Mouse (Mus musculus): ENCODE data around the gene Klhl35.

The Klhl35 gene

GRCm38 (mm10) chr7:99465811-99466210 is at the start of gene Klhl35:
Klhl35 (plus strand) TSS chr7:99466004.
- DNase-seq (ENCODE audit: low spot score in 2 of 2) = no peak

GRCm38 (mm10) chr7:99419311-99419710 is 46.5 kb upstream of the Klhl35 start:
- no peak for DNase-seq (ENCODE audit: low spot score in 2 of 2)

- no peak for DNase-seq (ENCODE audit: low spot score in 2 of 2)
Measured at GRCm38 (mm10) chr7:99421006-99421405, 44.8 kb upstream of the Klhl35 start.

GRCm38 (mm10) chr7:99424538-99425155 is 41.2 kb upstream of the Klhl35 start:
- no peak for DNase-seq (ENCODE audit: low spot score in 2 of 2)

GRCm38 (mm10) chr7:99425706-99426105 is 40.1 kb upstream of the Klhl35 start:
- DNase-seq (ENCODE audit: low spot score in 2 of 2) = no peak

- no peak for DNase-seq (ENCODE audit: low spot score in 2 of 2)
Measured at GRCm38 (mm10) chr7:99427031-99427430, 38.8 kb upstream of the Klhl35 start.

- no peak for DNase-seq (ENCODE audit: low spot score in 2 of 2)
Measured at GRCm38 (mm10) chr7:99427987-99428386, 37.8 kb upstream of the Klhl35 start.

GRCm38 (mm10) chr7:99428836-99429235 is 37.0 kb upstream of the Klhl35 start:
- no peak for DNase-seq (ENCODE audit: low spot score in 2 of 2)

- no peak for DNase-seq (ENCODE audit: low spot score in 2 of 2)
Measured at GRCm38 (mm10) chr7:99429786-99430185, 36.0 kb upstream of the Klhl35 start.

GRCm38 (mm10) chr7:99430246-99430645 is 35.6 kb upstream of the Klhl35 start:
- no peak for DNase-seq (ENCODE audit: low spot score in 2 of 2)

- peak in 1 of 2 experiments; percentile 20 for DNase-seq (ENCODE audit: low spot score in 2 of 2)
Measured at GRCm38 (mm10) chr7:99432248-99432647, 33.6 kb upstream of the Klhl35 start.

- DNase-seq (ENCODE audit: low spot score in 2 of 2) = no peak
Measured at GRCm38 (mm10) chr7:99432863-99433262, 32.9 kb upstream of the Klhl35 start.

- DNase-seq (ENCODE audit: low spot score in 2 of 2) = no peak
Measured at GRCm38 (mm10) chr7:99434672-99435250, 31.0 kb upstream of the Klhl35 start.

GRCm38 (mm10) chr7:99436530-99436929 is 29.3 kb upstream of the Klhl35 start:
- DNase-seq (ENCODE audit: low spot score in 2 of 2) = no peak

- no peak for DNase-seq (ENCODE audit: low spot score in 2 of 2)
Measured at GRCm38 (mm10) chr7:99438881-99439280, 26.9 kb upstream of the Klhl35 start.

- DNase-seq (ENCODE audit: low spot score in 2 of 2) = peak; percentile 82 to 87
Measured at GRCm38 (mm10) chr7:99441534-99442072, 24.2 kb upstream of the Klhl35 start.

- no peak for DNase-seq (ENCODE audit: low spot score in 2 of 2)
Measured at GRCm38 (mm10) chr7:99443164-99443563, 22.6 kb upstream of the Klhl35 start.

- no peak for DNase-seq (ENCODE audit: low spot score in 2 of 2)
Measured at GRCm38 (mm10) chr7:99444012-99444411, 21.8 kb upstream of the Klhl35 start.

GRCm38 (mm10) chr7:99445833-99446232 is 20.0 kb upstream of the Klhl35 start:
- DNase-seq (ENCODE audit: low spot score in 2 of 2) = no peak

GRCm38 (mm10) chr7:99447323-99447722 is 18.5 kb upstream of the Klhl35 start:
- DNase-seq (ENCODE audit: low spot score in 2 of 2) = no peak

GRCm38 (mm10) chr7:99448619-99449018 is 17.2 kb upstream of the Klhl35 start:
- DNase-seq (ENCODE audit: low spot score in 2 of 2) = no peak

GRCm38 (mm10) chr7:99449063-99449462 is 16.7 kb upstream of the Klhl35 start:
- no peak for DNase-seq (ENCODE audit: low spot score in 2 of 2)

GRCm38 (mm10) chr7:99449751-99450150 is 16.1 kb upstream of the Klhl35 start:
- no peak for DNase-seq (ENCODE audit: low spot score in 2 of 2)
